Mouse (Mus musculus): Measurements from ENCODE around the gene Gpr50. TPM values are rescaled to one million over a fixed set of nuclear protein-coding genes. Genes with fewer than 3 reads are reported as not detected.

The Gpr50 gene
- polyA plus RNA-seq (2014; fragmentation: Nextera tagmentation; extraction: Ambion mirVana), result 0.06 and 0.37 TPM in 2 replicates

DNA sequence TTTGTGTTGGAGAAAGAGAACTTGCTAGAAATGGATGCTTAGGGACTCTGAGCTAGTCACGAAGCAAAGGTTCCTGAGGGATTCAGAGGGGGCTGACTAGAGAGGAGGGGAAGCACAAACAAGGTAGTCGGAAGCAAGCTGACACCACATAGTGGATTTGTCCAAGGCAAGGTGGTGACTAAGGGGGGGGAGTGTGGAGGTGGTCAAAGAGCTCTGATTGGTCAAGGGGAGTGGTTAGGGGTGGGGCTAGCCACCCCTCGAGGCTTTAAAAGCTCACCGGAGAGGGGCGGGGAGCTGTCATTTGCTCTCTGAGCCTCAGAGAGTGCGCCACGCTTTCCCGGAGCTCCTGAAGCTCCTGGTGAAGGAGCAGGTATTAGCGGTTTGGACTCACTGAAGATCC, at the start of gene Gpr50:
TSS of gene Gpr50 (plus strand) at position 294 of the 400 bp plus-strand sequence.
- ATAC-seq (ENCODE audit: low FRiP score, low TSS enrichment), result peak; percentile 75; the same call in 1 of the 2 replicates

DNA sequence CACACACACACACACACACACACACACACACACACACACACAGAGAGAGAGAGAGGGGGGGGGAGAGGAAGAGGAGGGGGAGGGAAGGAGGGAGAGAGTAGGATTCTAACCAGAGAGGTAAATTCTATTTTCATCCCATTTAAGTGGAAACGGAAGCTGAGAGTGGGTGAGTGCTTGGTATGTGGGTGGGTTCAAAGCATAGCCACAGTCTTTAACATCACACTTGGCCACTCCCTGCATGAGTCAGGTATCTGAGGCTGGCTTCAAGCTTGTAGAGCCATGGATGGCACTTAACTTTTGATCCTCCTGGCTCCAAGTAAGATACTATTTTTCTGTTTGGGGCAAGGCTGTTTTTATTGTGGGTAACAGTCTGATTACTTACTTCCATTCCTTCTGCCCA, 41.2 kb upstream of the Gpr50 start:
- Histone ChIP-seq H3K27ac (ENCODE audit: low read depth, low read length) (no peak overlapping the region), H3K9me3 (ENCODE audit: control insufficient read depth, low read length) (no peaks in the 10 kb centered on the region), H3K4me1 (ENCODE audit: control insufficient read depth, insufficient read depth, low read length) (no peaks in the 10 kb centered on the region), H3K4me3 (ENCODE audit: low read length) (no peak overlapping the region), H3K27me3 (ENCODE audit: control insufficient read depth, insufficient read depth, low read length) (no peaks in the 10 kb centered on the region), H3K4me2 (replicated peaks; ENCODE audit: low read depth, low read length) (no peak overlapping the region), H3K36me3 (ENCODE audit: control insufficient read depth, insufficient read depth, low read length) (no peaks in the 10 kb centered on the region), H3K9ac (ENCODE audit: low read depth, low read length) (no peak overlapping the region)
- ATAC-seq (ENCODE audit: low FRiP score, low TSS enrichment), result no peak
- 50% methylated on average over 1 of the region's 1 CpGs for WGBS

More for the DNA sequence above, at the start of gene Gpr50:
- 37% methylated on average over 9 of the region's 9 CpGs for WGBS
- Histone ChIP-seq H3K27me3 (ENCODE audit: control insufficient read depth, insufficient read depth, low read length) (peaks cover 52% of the 10 kb centered on the region), H3K4me2 (replicated peaks; ENCODE audit: low read depth, low read length) (peak within 1 kb of the TSS; percentile 55), H3K27ac (ENCODE audit: low read depth, low read length) (no peak within 1 kb of the TSS), H3K4me3 (ENCODE audit: low read length) (peak within 1 kb of the TSS; percentile 42), H3K9me3 (ENCODE audit: control insufficient read depth, low read length) (peaks cover 6% of the 10 kb centered on the region; the same call in 1 of the 2 replicates), H3K9ac (ENCODE audit: low read depth, low read length) (peak within 1 kb of the TSS; percentile 23; the same call in 1 of the 2 replicates), H3K36me3 (ENCODE audit: control insufficient read depth, insufficient read depth, low read length) (no peaks in the 10 kb centered on the region), H3K4me1 (ENCODE audit: control insufficient read depth, insufficient read depth, low read length) (no peaks in the 10 kb centered on the region)

- H3K4me1 ChIP-seq (ENCODE audit: control insufficient read depth, insufficient read depth, low read length), result no peaks in the 10 kb centered on the region
- H3K27me3 ChIP-seq (ENCODE audit: control insufficient read depth, insufficient read depth, low read length), result no peaks in the 10 kb centered on the region
- H3K27ac ChIP-seq (ENCODE audit: low read depth, low read length), result no peak overlapping the region
- no peaks in the 10 kb centered on the region for H3K36me3 ChIP-seq (ENCODE audit: control insufficient read depth, insufficient read depth, low read length)
- H3K4me3 ChIP-seq (ENCODE audit: low read length), result no peak overlapping the region
- H3K9me3 ChIP-seq (ENCODE audit: control insufficient read depth, low read length), result no peaks in the 10 kb centered on the region
- 7% methylated on average over 1 of the region's 1 CpGs for WGBS
- H3K9ac ChIP-seq (ENCODE audit: low read depth, low read length), result no peak overlapping the region
- ATAC-seq (ENCODE audit: low FRiP score, low TSS enrichment), result no peak
- H3K4me2 ChIP-seq (replicated peaks; ENCODE audit: low read depth, low read length), result no peak overlapping the region
Measured at GRCm38 (mm10) chrX:71623843-71624242, 39.6 kb upstream of the Gpr50 start.

DNA sequence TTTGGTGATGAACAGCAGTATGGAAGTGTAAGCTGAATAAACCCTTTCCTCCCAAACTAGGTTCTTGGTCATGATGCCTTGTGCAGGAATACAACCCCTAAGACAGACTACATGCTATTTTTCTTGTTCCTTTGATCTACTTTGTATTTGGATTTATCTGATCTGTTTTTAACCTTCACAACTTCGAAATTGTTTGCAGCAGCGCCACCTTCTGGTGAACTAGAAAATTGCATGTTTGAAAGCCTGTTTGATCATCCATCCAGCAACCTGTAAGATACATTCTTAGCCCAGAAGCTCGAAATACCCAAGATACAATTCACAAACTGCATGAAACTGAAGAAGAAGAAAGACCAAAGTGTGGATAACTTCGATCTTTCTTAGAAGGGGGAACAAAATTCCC, 35.2 kb upstream of the Gpr50 start:
- Histone ChIP-seq H3K36me3 (ENCODE audit: control insufficient read depth, insufficient read depth, low read length) (no peaks in the 10 kb centered on the region), H3K4me1 (ENCODE audit: control insufficient read depth, insufficient read depth, low read length) (no peaks in the 10 kb centered on the region), H3K27ac (ENCODE audit: low read depth, low read length) (no peak overlapping the region), H3K9me3 (ENCODE audit: control insufficient read depth, low read length) (no peaks in the 10 kb centered on the region), H3K4me2 (replicated peaks; ENCODE audit: low read depth, low read length) (no peak overlapping the region), H3K27me3 (ENCODE audit: control insufficient read depth, insufficient read depth, low read length) (no peaks in the 10 kb centered on the region), H3K9ac (ENCODE audit: low read depth, low read length) (no peak overlapping the region), H3K4me3 (ENCODE audit: low read length) (no peak overlapping the region)
- ATAC-seq (ENCODE audit: low FRiP score, low TSS enrichment), result no peak
- WGBS, result 16% methylated on average over 4 of the region's 4 CpGs

DNA sequence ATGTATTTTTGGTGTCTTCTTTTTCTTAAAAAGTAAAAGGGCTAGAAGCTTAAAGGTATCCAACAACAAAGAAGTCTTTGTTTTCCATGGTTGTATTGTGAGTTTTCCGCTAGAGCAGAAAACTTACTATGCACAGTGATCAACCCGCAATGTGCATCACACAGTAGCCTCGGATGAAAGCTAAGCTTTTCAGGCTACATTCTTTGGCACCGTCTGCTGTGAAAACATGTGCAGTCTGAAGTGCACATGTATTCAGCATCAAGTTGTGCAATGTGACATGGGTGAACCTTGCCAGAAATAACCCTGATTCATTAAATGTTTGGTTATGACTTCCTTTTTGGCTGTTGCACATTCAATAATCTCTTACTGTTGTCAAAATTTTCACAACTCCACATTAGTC, 32.8 kb upstream of the Gpr50 start:
- no peaks in the 10 kb centered on the region for H3K27me3 ChIP-seq (ENCODE audit: control insufficient read depth, insufficient read depth, low read length)
- no peak overlapping the region for H3K9ac ChIP-seq (ENCODE audit: low read depth, low read length)
- no peak overlapping the region for H3K4me2 ChIP-seq (replicated peaks; ENCODE audit: low read depth, low read length)
- H3K4me1 ChIP-seq (ENCODE audit: control insufficient read depth, insufficient read depth, low read length), result no peaks in the 10 kb centered on the region
- no peak for ATAC-seq (ENCODE audit: low FRiP score, low TSS enrichment)
- 77% methylated on average over 4 of the region's 4 CpGs for WGBS
- no peak overlapping the region for H3K27ac ChIP-seq (ENCODE audit: low read depth, low read length)
- no peaks in the 10 kb centered on the region for H3K9me3 ChIP-seq (ENCODE audit: control insufficient read depth, low read length)
- no peaks in the 10 kb centered on the region for H3K36me3 ChIP-seq (ENCODE audit: control insufficient read depth, insufficient read depth, low read length)
- no peak overlapping the region for H3K4me3 ChIP-seq (ENCODE audit: low read length)

- Histone ChIP-seq H3K4me1 (ENCODE audit: control insufficient read depth, insufficient read depth, low read length) (no peaks in the 10 kb centered on the region), H3K27ac (ENCODE audit: low read depth, low read length) (no peak overlapping the region), H3K4me3 (ENCODE audit: low read length) (no peak overlapping the region), H3K4me2 (replicated peaks; ENCODE audit: low read depth, low read length) (no peak overlapping the region), H3K36me3 (ENCODE audit: control insufficient read depth, insufficient read depth, low read length) (no peaks in the 10 kb centered on the region), H3K9me3 (ENCODE audit: control insufficient read depth, low read length) (no peaks in the 10 kb centered on the region), H3K9ac (ENCODE audit: low read depth, low read length) (no peak overlapping the region), H3K27me3 (ENCODE audit: control insufficient read depth, insufficient read depth, low read length) (no peaks in the 10 kb centered on the region)
- no peak for ATAC-seq (ENCODE audit: low FRiP score, low TSS enrichment)
- WGBS, result 52% methylated on average over 1 of the region's 1 CpGs
Measured at GRCm38 (mm10) chrX:71631130-71631529, 32.3 kb upstream of the Gpr50 start.

DNA sequence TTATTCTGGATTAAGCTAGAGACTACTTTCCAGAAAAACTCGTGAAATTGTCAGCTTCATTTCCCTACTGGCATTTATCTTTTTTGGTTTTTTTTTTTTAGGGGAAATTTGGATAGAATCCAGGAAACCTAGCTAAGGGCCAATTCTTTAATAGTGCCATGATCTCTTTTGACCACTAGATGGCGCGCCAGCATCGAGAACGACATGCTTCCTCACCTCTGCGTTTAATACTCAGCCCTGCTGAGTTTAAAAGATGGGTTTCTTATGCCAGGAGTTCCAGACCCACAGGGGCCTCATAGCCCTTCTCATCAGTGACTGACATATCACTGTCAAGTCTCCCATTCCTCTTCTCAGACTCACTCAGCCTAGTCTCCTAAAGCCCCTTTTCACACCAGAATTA, 15.5 kb upstream of the Gpr50 start:
- H3K4me3 ChIP-seq (ENCODE audit: low read length), result no peak overlapping the region
- H3K9ac ChIP-seq (ENCODE audit: low read depth, low read length), result no peak overlapping the region
- H3K4me1 ChIP-seq (ENCODE audit: control insufficient read depth, insufficient read depth, low read length), result no peaks in the 10 kb centered on the region
- H3K27me3 ChIP-seq (ENCODE audit: control insufficient read depth, insufficient read depth, low read length), result no peaks in the 10 kb centered on the region
- H3K4me2 ChIP-seq (replicated peaks; ENCODE audit: low read depth, low read length), result no peak overlapping the region
- 3% methylated on average over 6 of the region's 6 CpGs for WGBS
- H3K9me3 ChIP-seq (ENCODE audit: control insufficient read depth, low read length), result no peaks in the 10 kb centered on the region
- no peaks in the 10 kb centered on the region for H3K36me3 ChIP-seq (ENCODE audit: control insufficient read depth, insufficient read depth, low read length)
- no peak for ATAC-seq (ENCODE audit: low FRiP score, low TSS enrichment)
- no peak overlapping the region for H3K27ac ChIP-seq (ENCODE audit: low read depth, low read length)

GRCm38 (mm10) chrX:71648434-71648833, 15.0 kb upstream of the Gpr50 start:
- Histone ChIP-seq H3K9me3 (ENCODE audit: control insufficient read depth, low read length) (no peaks in the 10 kb centered on the region), H3K36me3 (ENCODE audit: control insufficient read depth, insufficient read depth, low read length) (no peaks in the 10 kb centered on the region), H3K4me1 (ENCODE audit: control insufficient read depth, insufficient read depth, low read length) (no peaks in the 10 kb centered on the region), H3K27me3 (ENCODE audit: control insufficient read depth, insufficient read depth, low read length) (no peaks in the 10 kb centered on the region), H3K9ac (ENCODE audit: low read depth, low read length) (no peak overlapping the region), H3K27ac (ENCODE audit: low read depth, low read length) (no peak overlapping the region), H3K4me2 (replicated peaks; ENCODE audit: low read depth, low read length) (no peak overlapping the region), H3K4me3 (ENCODE audit: low read length) (no peak overlapping the region)
- no peak for ATAC-seq (ENCODE audit: low FRiP score, low TSS enrichment)
- WGBS, result 14% methylated on average over 1 of the region's 1 CpGs

GRCm38 (mm10) chrX:71648848-71649454, 14.5 kb upstream of the Gpr50 start:
- Histone ChIP-seq H3K9ac (ENCODE audit: low read depth, low read length) (no peak overlapping the region), H3K4me3 (ENCODE audit: low read length) (no peak overlapping the region), H3K9me3 (ENCODE audit: control insufficient read depth, low read length) (no peaks in the 10 kb centered on the region), H3K4me1 (ENCODE audit: control insufficient read depth, insufficient read depth, low read length) (no peaks in the 10 kb centered on the region), H3K27me3 (ENCODE audit: control insufficient read depth, insufficient read depth, low read length) (no peaks in the 10 kb centered on the region), H3K4me2 (replicated peaks; ENCODE audit: low read depth, low read length) (no peak overlapping the region), H3K36me3 (ENCODE audit: control insufficient read depth, insufficient read depth, low read length) (no peaks in the 10 kb centered on the region), H3K27ac (ENCODE audit: low read depth, low read length) (no peak overlapping the region)
- 57% methylated on average over 6 of the region's 6 CpGs for WGBS
- ATAC-seq (ENCODE audit: low FRiP score, low TSS enrichment), result no peak
